Mouse (Mus musculus) embryonic facial prominence, embryonic 14.5 days (tissue): Measurements from ENCODE around the gene Stox2. TPM values are rescaled to one million over a fixed set of nuclear protein-coding genes. Genes with fewer than 3 reads are reported as not detected.

Experiments used
- ATAC-seq: fragments of 200-750 bp; cut with Nextera tagmentation; 2 replicates; pipeline ENCODE4 v1.8.0; 2017; ENCODE audit warnings: low read depth, moderate number of reproducible peaks, moderate TSS enrichment
- DNase-seq: peaks from one replicate; pipeline ENCODE4 v3.0.0-alpha.2; 2015; ENCODE audit warnings: low spot score
- H3K27ac ChIP-seq: fragments of 300-500 bp; sonication (generic); replicated peaks from 2 replicates; pipeline ENCODE4 v1.5.1; 2014; ENCODE audit warnings: low read depth, mild to moderate bottlenecking, low read length, moderate library complexity
- H3K27me3 ChIP-seq: fragments of 300-500 bp; sonication (generic); replicated peaks from 2 replicates; pipeline ENCODE4 v1.6.1; 2014; ENCODE audit warnings: low read length; ENCODE audit not compliant: control insufficient read depth, insufficient read depth
- H3K36me3 ChIP-seq: fragments of 300-500 bp; sonication (generic); 2 replicates; pipeline ENCODE4 v1.6.1; 2014; ENCODE audit warnings: low read length, mixed read lengths; ENCODE audit not compliant: control insufficient read depth, insufficient read depth
- H3K4me1 ChIP-seq: fragments of 300-500 bp; sonication (generic); 2 replicates; pipeline ENCODE4 v1.6.1; 2014; ENCODE audit warnings: antibody characterized with exemption, low read length; ENCODE audit not compliant: control insufficient read depth, insufficient read depth
- H3K4me2 ChIP-seq: fragments of 300-500 bp; sonication (generic); 2 replicates; pipeline ENCODE4 v1.6.1; 2014; ENCODE audit warnings: low read depth, mild to moderate bottlenecking, low read length, moderate library complexity, mixed read lengths
- H3K4me3 ChIP-seq: fragments of 300-500 bp; sonication (generic); 2 replicates; pipeline ENCODE4 v1.5.1; 2014; ENCODE audit warnings: low read depth, mild to moderate bottlenecking, low read length
- H3K9ac ChIP-seq: fragments of 300-500 bp; sonication (generic); 2 replicates; pipeline ENCODE4 v1.6.1; 2014; ENCODE audit warnings: low read depth, mild to moderate bottlenecking, low read length, moderate library complexity, mixed read lengths
- H3K9me3 ChIP-seq: fragments of 300-500 bp; sonication (generic); 2 replicates; pipeline ENCODE4 v1.6.1; 2016; ENCODE audit warnings: low read length; ENCODE audit not compliant: control insufficient read depth
- WGBS: fragments of 180-500 bp; shearing (Covaris S2); extraction: QIAGEN DNeasy Blood & Tissue Kit; methylation state at CpG from one replicate; pipeline ENCODE4 v1.1.7; 2014; 5-methylcytosine and 5-hydroxymethylcytosine counted together
- polyA plus RNA-seq: library from polyadenylated mRNA; unstranded; fragments of >200 nt; fragmentation: Nextera tagmentation; extraction: Ambion mirVana; gene quantifications from 2 replicates; pipeline ENCODE4 v1.2.1, GENCODE M21; 2014

Gene Stox2
- polyA plus RNA-seq, 1 experiment from 2014 or later: 14.2 TPM

- WGBS: 88% methylated on average over 15 of the region's 15 CpGs
- no peak overlapping the region for H3K4me2 ChIP-seq
These were observed 202.0 kb downstream of the Stox2 start for GRCm38 (mm10) chr8:47244202-47244601.

DNA sequence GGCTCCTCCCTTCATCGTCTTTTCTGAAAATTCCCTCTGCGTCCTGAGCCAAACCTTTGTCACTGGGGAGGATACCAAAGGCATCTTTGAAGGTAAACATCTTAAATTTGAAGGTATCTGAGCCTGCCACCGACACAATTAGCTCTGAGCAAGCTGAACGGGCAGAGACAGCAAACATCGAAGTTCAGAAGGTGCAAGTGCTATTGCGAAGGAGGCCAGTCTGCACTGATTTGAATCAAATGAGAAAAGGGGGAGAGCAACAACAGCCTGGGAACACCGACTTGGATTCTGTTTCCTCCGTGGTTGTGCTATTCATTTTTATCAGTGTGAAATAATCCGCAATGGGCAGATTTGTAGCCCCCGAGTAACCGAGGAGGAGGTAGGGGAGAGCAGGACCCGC, 202.5 kb downstream of the Stox2 start:
- 68% methylated on average over 12 of the region's 12 CpGs for WGBS
- no peaks in the 10 kb centered on the region for H3K36me3 ChIP-seq
- DNase-seq (no peak), ATAC-seq (no peak)
- H3K9ac ChIP-seq: no peak overlapping the region
- H3K27me3 ChIP-seq: no peaks in the 10 kb centered on the region
- peak overlapping the region; percentile 31; the same call in 1 of the 2 replicates for H3K27ac ChIP-seq
- peak overlapping the region; percentile 64; the same call in 1 of the 2 replicates for H3K4me2 ChIP-seq
- H3K9me3 ChIP-seq: no peaks in the 10 kb centered on the region
- peak overlapping the region; percentile 29; the same call in 1 of the 2 replicates for H3K4me3 ChIP-seq
- peaks cover 29% of the 10 kb centered on the region for H3K4me1 ChIP-seq

More at GRCm38 (mm10) chr8:47244202-47244601, 202.0 kb downstream of the Stox2 start:
- peaks cover 29% of the 10 kb centered on the region for H3K4me1 ChIP-seq
- no peaks in the 10 kb centered on the region for H3K9me3 ChIP-seq
- ATAC-seq (no peak), DNase-seq (no peak)
- no peak overlapping the region for H3K27ac ChIP-seq
- H3K9ac ChIP-seq: no peak overlapping the region
- H3K4me3 ChIP-seq: no peak overlapping the region
- no peaks in the 10 kb centered on the region for H3K36me3 ChIP-seq
- H3K27me3 ChIP-seq: no peaks in the 10 kb centered on the region

DNA sequence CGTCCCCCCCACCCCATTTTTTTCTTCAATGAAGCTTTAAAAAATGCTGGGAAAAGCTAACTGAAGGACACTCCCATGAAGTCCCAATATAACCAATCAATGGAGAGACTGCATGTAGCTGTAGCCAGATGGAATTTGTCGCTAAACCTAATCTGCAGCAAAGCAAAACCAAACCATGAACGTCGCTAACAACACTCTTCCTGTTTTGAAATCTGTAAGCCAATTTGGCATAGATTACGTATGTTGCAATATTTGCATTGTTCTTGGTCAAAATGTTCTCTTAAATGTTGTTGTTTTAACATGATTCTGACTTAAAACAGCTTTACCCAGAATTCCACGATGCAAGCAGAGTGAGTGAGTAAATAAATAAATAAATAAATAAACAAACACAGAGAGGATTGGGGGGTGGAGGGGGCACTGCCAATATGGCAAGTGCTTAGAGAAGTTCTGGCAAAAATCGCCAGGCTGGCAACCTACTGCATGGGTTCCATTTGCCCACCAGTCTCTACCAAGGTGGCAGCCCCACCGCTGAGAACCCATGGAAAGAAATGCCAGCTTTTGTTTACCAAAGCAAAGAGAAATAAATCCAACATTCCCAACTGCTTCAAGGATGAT, 203.0 kb downstream of the Stox2 start:
- H3K27me3 ChIP-seq: no peaks in the 10 kb centered on the region
- peak overlapping the region; percentile 29 for H3K4me3 ChIP-seq
- H3K27ac ChIP-seq: peak overlapping the region; percentile 31
- no peaks in the 10 kb centered on the region for H3K36me3 ChIP-seq
- WGBS: 32% methylated on average over 8 of the region's 8 CpGs
- peak overlapping the region; percentile 57 for H3K9ac ChIP-seq
- peaks cover 29% of the 10 kb centered on the region for H3K4me1 ChIP-seq
- DNase-seq (peak; percentile 70), ATAC-seq (peak; percentile 74)
- no peaks in the 10 kb centered on the region for H3K9me3 ChIP-seq
- peak overlapping the region; percentile 64 for H3K4me2 ChIP-seq

- peak overlapping the region; percentile 29 for H3K4me3 ChIP-seq
- H3K9me3 ChIP-seq: no peaks in the 10 kb centered on the region
- 11% methylated on average over 17 of the region's 17 CpGs for WGBS
- H3K4me2 ChIP-seq: peak overlapping the region; percentile 64
- peaks cover 29% of the 10 kb centered on the region for H3K4me1 ChIP-seq
- peak overlapping the region; percentile 57 for H3K9ac ChIP-seq
- ATAC-seq (peak; percentile 98), DNase-seq (peak; percentile 98)
- H3K27ac ChIP-seq: peak overlapping the region; percentile 31
- no peaks in the 10 kb centered on the region for H3K36me3 ChIP-seq
- H3K27me3 ChIP-seq: no peaks in the 10 kb centered on the region
These were observed 203.8 kb downstream of the Stox2 start for GRCm38 (mm10) chr8:47242207-47243004.

GRCm38 (mm10) chr8:47241421-47242078, 204.6 kb downstream of the Stox2 start:
- H3K9ac ChIP-seq: peak overlapping the region; percentile 57
- 54% methylated on average over 13 of the region's 13 CpGs for WGBS
- peak overlapping the region; percentile 31 for H3K27ac ChIP-seq
- no peaks in the 10 kb centered on the region for H3K9me3 ChIP-seq
- no peak for ATAC-seq
- H3K36me3 ChIP-seq: no peaks in the 10 kb centered on the region
- no peak overlapping the region for H3K4me3 ChIP-seq
- DNase-seq: no peak
- no peaks in the 10 kb centered on the region for H3K27me3 ChIP-seq
- peak overlapping the region; percentile 64 for H3K4me2 ChIP-seq
- peaks cover 24% of the 10 kb centered on the region for H3K4me1 ChIP-seq

GRCm38 (mm10) chr8:47240871-47241270, 205.3 kb downstream of the Stox2 start:
- ATAC-seq: no peak
- 76% methylated on average over 4 of the region's 4 CpGs for WGBS

DNA sequence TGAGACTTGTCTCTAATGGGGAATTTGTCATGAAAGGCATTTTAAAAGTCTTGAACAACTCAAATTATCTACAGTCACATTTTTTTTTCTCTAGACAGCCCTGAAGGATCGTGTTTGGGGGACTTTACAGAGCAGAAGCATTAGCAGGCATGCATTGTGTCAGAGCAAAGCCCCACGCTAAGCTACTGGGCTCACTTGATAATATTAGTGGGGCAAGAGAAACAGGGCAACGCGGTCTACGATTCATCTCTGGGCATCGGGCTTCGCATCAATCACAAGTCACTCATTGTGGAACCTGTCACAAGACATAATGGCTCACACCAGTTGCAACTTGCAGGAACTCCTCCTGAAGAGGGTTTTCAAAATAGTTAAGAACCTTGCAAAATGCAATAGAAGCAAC, 205.9 kb downstream of the Stox2 start:
- ATAC-seq (no peak), DNase-seq (peak; percentile 40)
- no peaks in the 10 kb centered on the region for H3K27me3 ChIP-seq
- H3K9ac ChIP-seq: no peak overlapping the region
- no peaks in the 10 kb centered on the region for H3K9me3 ChIP-seq
- 51% methylated on average over 7 of the region's 7 CpGs for WGBS
- no peak overlapping the region for H3K4me2 ChIP-seq
- no peak overlapping the region for H3K4me3 ChIP-seq
- H3K4me1 ChIP-seq: peaks cover 24% of the 10 kb centered on the region
- no peaks in the 10 kb centered on the region for H3K36me3 ChIP-seq
- no peak overlapping the region for H3K27ac ChIP-seq

More at GRCm38 (mm10) chr8:47240871-47241270, 205.3 kb downstream of the Stox2 start:
- H3K36me3 ChIP-seq: no peaks in the 10 kb centered on the region
- H3K27ac ChIP-seq: peak overlapping the region; percentile 31; the same call in 1 of the 2 replicates
- no peak overlapping the region for H3K9ac ChIP-seq
- peaks cover 24% of the 10 kb centered on the region for H3K4me1 ChIP-seq
- H3K4me3 ChIP-seq: no peak overlapping the region
- no peaks in the 10 kb centered on the region for H3K27me3 ChIP-seq
- H3K9me3 ChIP-seq: no peaks in the 10 kb centered on the region
- H3K4me2 ChIP-seq: no peak overlapping the region
- no peak for DNase-seq

DNA sequence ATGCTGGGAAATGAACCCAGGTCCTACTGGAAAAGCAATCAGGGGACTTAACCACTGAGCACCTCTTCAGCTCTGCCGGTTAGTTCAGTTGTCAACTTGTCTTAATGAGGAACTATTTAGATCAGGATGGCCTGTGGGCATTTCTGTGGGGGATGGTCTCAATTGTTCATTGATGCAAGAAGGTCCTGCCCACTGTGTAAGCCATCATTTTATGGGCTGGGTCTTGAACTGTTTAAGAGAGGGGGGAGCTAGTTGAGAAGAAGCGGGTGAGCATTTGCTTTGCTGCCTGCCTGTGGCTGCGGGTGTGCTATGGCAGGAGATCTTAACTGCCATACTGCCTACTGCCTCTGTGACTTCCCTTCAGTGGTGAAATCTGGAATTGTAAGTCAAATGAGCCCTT, 214.1 kb downstream of the Stox2 start:
- Histone ChIP-seq H3K9me3 (no peaks in the 10 kb centered on the region), H3K4me2 (no peak overlapping the region), H3K9ac (no peak overlapping the region), H3K4me3 (no peak overlapping the region), H3K27me3 (no peaks in the 10 kb centered on the region), H3K27ac (no peak overlapping the region), H3K36me3 (no peaks in the 10 kb centered on the region), H3K4me1 (no peaks in the 10 kb centered on the region)
- ATAC-seq: no peak
- WGBS: 50% methylated on average over 3 of the region's 3 CpGs
- DNase-seq: no peak
